Mouse (Mus musculus) ES-E14 (cell line): ENCODE results near the gene Bicdl1. TPM values are rescaled to one million over a fixed set of nuclear protein-coding genes. Genes with fewer than 3 reads are reported as not detected.
A peak's percentile ranks its signal among the peaks of the same experiment; 100 is the strongest.

Source experiments
- DNase-seq: peaks from one replicate; pipeline ENCODE4 v3.0.0-alpha.2; 2013; ENCODE audit warnings: low read depth, low spot score
- H3K27ac ChIP-seq: 2 replicates; pipeline ENCODE4 v1.5.1; 2012; ENCODE audit warnings: low read depth, mild to moderate bottlenecking, low read length, moderate library complexity, mixed read lengths; ENCODE audit not compliant: poor library complexity, insufficient read depth, severe bottlenecking
- H3K36me3 ChIP-seq: 2 replicates; pipeline ENCODE4 v1.6.1; 2012; ENCODE audit warnings: mild to moderate bottlenecking, low read length, moderate library complexity, mixed read lengths; ENCODE audit not compliant: control insufficient read depth, poor library complexity, insufficient read depth, severe bottlenecking
- H3K4me1 ChIP-seq, 2 experiments: fragments of 150-350 bp in 1 of 2; sonication (generic) in 1 of 2; 2 replicates each; pipeline ENCODE4 v1.6.1; 2012; ENCODE audit warnings: low read length in 2 of 2, mild to moderate bottlenecking in 1 of 2, mixed read lengths in 1 of 2; ENCODE audit not compliant: control insufficient read depth in 2 of 2, insufficient read depth in 2 of 2, poor library complexity in 1 of 2
- H3K4me3 ChIP-seq, 2 experiments: fragments of 150-350 bp in 1 of 2; sonication (generic) in 1 of 2; 2 replicates each; pipeline ENCODE4 v1.5.1; 2012; ENCODE audit warnings: low read length in 2 of 2, low read depth in 1 of 2, mild to moderate bottlenecking in 1 of 2, mixed read lengths in 1 of 2; ENCODE audit not compliant: insufficient read depth in 1 of 2, poor library complexity in 1 of 2, severe bottlenecking in 1 of 2
- H3K9ac ChIP-seq: 2 replicates; pipeline ENCODE4 v1.6.1; 2012; ENCODE audit warnings: low read depth, mild to moderate bottlenecking, low read length, mixed read lengths; ENCODE audit not compliant: poor library complexity, insufficient read depth, severe bottlenecking
- H3K9me3 ChIP-seq: fragments of 150-350 bp; sonication (generic); 2 replicates; pipeline ENCODE4 v1.6.1; 2012; ENCODE audit warnings: low read depth, mild to moderate bottlenecking, low read length; ENCODE audit not compliant: control insufficient read depth, insufficient read depth
- CHD2 ChIP-seq: IDR thresholded peaks from 2 replicates; pipeline ENCODE4 v1.6.1; 2014; ENCODE audit warnings: mild to moderate bottlenecking, low read depth, low read length, inconsistent platforms
- HCFC1 ChIP-seq: IDR thresholded peaks from 2 replicates; pipeline ENCODE4 v1.6.1; 2012; ENCODE audit warnings: low read length, inconsistent platforms, borderline replicate concordance; ENCODE audit not compliant: insufficient read depth
- MAFK ChIP-seq: IDR thresholded peaks from 2 replicates; pipeline ENCODE4 v1.6.1; 2014; ENCODE audit warnings: mild to moderate bottlenecking, low read depth, low read length, inconsistent platforms; ENCODE audit not compliant: insufficient read depth
- ZC3H11A ChIP-seq: IDR thresholded peaks from 2 replicates; pipeline ENCODE4 v1.6.1; 2012; ENCODE audit warnings: low read depth, mild to moderate bottlenecking, inconsistent platforms, low read length, borderline replicate concordance
- ZNF384 ChIP-seq: IDR thresholded peaks from 2 replicates; pipeline ENCODE4 v1.6.1; 2012; ENCODE audit warnings: low read depth, low read length, inconsistent platforms
- in situ Hi-C, 2 experiments: fragments of 600-800 bp; cut with MboI; formaldehyde crosslinking; loops; one replicate each; pipeline ENCODE4 v1.15.1; 2025; ENCODE audit warnings: low sequenced_read_pairs in 2 of 2, inconsistent platforms in 1 of 2; ENCODE audit not compliant: unreplicated experiment in 2 of 2
- total RNA-seq: library from RNA; depleted of rRNA; stranded (reverse); fragments of 300-350 nt; gene quantifications from 2 replicates; pipeline ENCODE4 v1.2.3, GENCODE M21; 2012

Gene Bicdl1
- total RNA-seq, 1 experiment, result 18.5 TPM

- H3K27ac ChIP-seq, result peak overlapping the region; percentile 64
- no peak for TF ChIP-seq MAFK
- no peak for TF ChIP-seq ZNF384
- no peak for TF ChIP-seq CHD2
- no peak for TF ChIP-seq ZC3H11A
- TF ChIP-seq HCFC1, result no peak
- H3K9ac ChIP-seq, result no peak overlapping the region
- in situ Hi-C loops, result no loop called here
- no peak overlapping the region for H3K4me3 ChIP-seq
- no peak for DNase-seq
- no peaks in the 10 kb centered on the region for H3K36me3 ChIP-seq
- no peaks in the 10 kb centered on the region for H3K9me3 ChIP-seq
- peaks cover 11 to 23% of the 10 kb centered on the region in 2 experiments; a peak in 2 of 4 replicates for H3K4me1 ChIP-seq
Observed at GRCm38 (mm10) chr5:115693271-115693670, 38.1 kb downstream of the Bicdl1 start.

GRCm38 (mm10) chr5:115686716-115687115 is 44.7 kb downstream of the Bicdl1 start:
- no peak for TF ChIP-seq MAFK
- TF ChIP-seq CHD2, result no peak
- TF ChIP-seq HCFC1, result no peak
- TF ChIP-seq ZNF384, result no peak
- TF ChIP-seq ZC3H11A, result no peak
- H3K27ac ChIP-seq, result no peak overlapping the region
- H3K4me3 ChIP-seq, result no peak overlapping the region
- no peak for DNase-seq
- H3K9ac ChIP-seq, result no peak overlapping the region
- in situ Hi-C loops, result no loop called here
- no peaks in the 10 kb centered on the region for H3K36me3 ChIP-seq
- no peaks in the 10 kb centered on the region for H3K9me3 ChIP-seq
- H3K4me1 ChIP-seq, result no peaks in the 10 kb centered on the region

- H3K9ac ChIP-seq, result no peak overlapping the region
- no peaks in the 10 kb centered on the region for H3K4me1 ChIP-seq
- no peak overlapping the region for H3K27ac ChIP-seq
- no peak overlapping the region for H3K4me3 ChIP-seq
- no peaks in the 10 kb centered on the region for H3K9me3 ChIP-seq
- TF ChIP-seq MAFK, result no peak
- in situ Hi-C loops, result no loop called here
- no peaks in the 10 kb centered on the region for H3K36me3 ChIP-seq
- no peak for DNase-seq
Observed at GRCm38 (mm10) chr5:115685126-115685525, 46.3 kb downstream of the Bicdl1 start.

GRCm38 (mm10) chr5:115671846-115672245 is 59.6 kb downstream of the Bicdl1 start:
- Histone ChIP-seq H3K36me3 (no peaks in the 10 kb centered on the region; the same call in 1 of the 2 replicates), H3K9me3 (no peaks in the 10 kb centered on the region), H3K4me3 (no peak overlapping the region), H3K9ac (no peak overlapping the region), H3K4me1 (no peaks in the 10 kb centered on the region), H3K27ac (no peak overlapping the region)
- TF ChIP-seq ZNF384 (no peak), ZC3H11A (no peak), MAFK (no peak), CHD2 (no peak), HCFC1 (no peak)
- in situ Hi-C loops, result no loop called here
- no peak for DNase-seq

- in situ Hi-C loops, result no loop called here
Observed at GRCm38 (mm10) chr5:115670406-115670805, 61.0 kb downstream of the Bicdl1 start.

More at GRCm38 (mm10) chr5:115670406-115670805, 61.0 kb downstream of the Bicdl1 start:
- Histone ChIP-seq H3K9ac (no peak overlapping the region), H3K4me1 (no peaks in the 10 kb centered on the region), H3K4me3 (no peak overlapping the region), H3K27ac (no peak overlapping the region), H3K36me3 (no peaks in the 10 kb centered on the region; the same call in 1 of the 2 replicates), H3K9me3 (no peaks in the 10 kb centered on the region)
- DNase-seq, result no peak
- TF ChIP-seq ZC3H11A (no peak), CHD2 (no peak), HCFC1 (no peak), ZNF384 (no peak), MAFK (no peak)
